Mouse (Mus musculus) v-Abl transformed pro-B cells (cell line): Measurements from ENCODE around the gene Micall2.

Experiments
- in situ Hi-C, 2 experiments: fragments of 400-800 bp; cut with MboI; formaldehyde crosslinking; loops; one replicate each; pipeline ENCODE4 v1.15.1; 2025; ENCODE audit not compliant: unreplicated experiment in 2 of 2

Gene Micall2

GRCm38 (mm10) chr5:139735677-139736503, at the start of gene Micall2:
TSS of gene Micall2 (minus strand) at chr5:139736336.
- in situ Hi-C loops: no loop called here

DNA sequence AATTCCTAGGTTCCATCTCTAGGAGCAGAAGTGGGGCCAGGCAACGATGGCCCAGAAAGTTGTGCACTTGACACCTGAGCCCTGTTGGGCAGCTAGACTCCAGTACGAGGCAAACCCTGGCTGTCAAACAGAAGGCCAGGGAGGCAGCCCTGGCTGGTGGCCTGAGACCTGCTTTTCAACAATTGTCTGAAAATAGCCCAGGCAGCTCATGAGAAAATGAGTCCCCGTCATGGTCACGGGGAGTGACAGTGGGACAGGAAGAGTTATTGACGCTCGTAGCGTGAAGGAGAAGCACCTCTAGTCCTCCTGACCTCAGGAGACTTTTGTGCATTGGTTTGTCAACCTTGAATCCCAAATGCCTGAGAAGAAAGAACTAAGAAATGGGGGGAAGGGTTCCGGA, 45.3 kb upstream of the Micall2 start:
- in situ Hi-C loops: loop anchor here in 1 of 2 experiments (25.0 kb wide), 1 partner anchor 1619 kb away; the partner anchor contains the start of genes Ap4m1, Cops6, Mcm7 and Zfp113

DNA sequence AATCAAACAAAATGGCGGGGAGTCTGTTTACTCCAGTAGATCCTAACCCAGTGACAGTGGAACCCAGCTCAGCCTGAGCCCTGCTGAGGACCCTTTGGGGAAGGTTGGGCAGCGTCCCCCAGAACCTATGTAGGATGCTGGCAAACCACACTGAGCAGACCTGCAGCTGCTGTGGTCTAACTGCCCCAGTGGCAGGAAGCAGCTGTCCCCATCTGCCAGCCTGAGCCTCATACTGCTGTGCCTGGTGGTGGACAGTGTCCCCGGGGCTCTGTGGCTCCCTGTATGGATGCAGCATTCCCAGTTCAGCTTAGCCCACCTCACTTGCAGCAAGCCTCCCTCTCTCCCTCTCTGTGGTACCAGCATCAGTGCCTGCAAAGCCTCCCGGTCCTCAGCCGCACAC, 40.8 kb upstream of the Micall2 start:
- in situ Hi-C loops: loop anchor here (5.0 to 25.0 kb wide), 4 partner anchors 40 to 1615 kb away; partner anchors contain the start of genes Ap4m1 (in 1 of the 2), Cops6 (in 1 of the 2), Gm26938 (in 1 of the 2) and Mcm7 (in 1 of the 2)

DNA sequence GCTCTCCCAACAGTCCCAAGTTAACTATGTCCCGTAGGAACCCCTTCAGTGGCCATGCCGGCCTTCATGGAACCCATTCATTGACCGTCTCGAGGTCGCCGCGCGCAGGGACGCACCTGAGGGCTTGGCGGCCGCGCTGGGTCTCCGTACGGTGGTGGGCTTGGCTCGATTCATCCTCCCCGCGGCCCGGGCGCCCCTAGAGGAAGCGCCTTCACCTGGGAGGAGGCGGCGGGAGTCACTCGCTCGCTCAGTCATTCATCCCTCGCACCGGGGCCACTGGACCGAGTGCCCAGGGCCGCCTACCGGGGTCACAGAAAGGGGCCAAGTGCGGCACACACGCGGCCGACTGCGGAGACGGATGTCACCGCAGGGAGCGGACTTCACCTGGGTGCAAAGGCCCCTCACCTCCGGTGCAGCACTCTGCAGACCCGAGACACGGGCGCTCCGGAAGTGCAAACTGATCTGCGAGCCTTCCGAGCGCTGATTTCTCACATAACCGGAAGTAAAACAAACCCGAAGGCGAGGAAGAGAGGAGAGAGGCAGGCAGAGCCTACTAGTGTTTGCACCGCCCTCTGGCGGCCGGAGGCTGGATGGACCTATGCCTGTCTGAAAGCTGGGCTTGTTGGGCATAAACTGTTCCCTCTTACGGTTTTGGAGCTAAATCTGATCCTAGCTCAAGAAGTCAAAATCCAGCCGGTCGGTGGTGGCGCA, 39.2 kb upstream of the Micall2 start, which contains the start of gene Ints1:
Ints1 (minus strand) TSS at position 459 of the 711 bp plus-strand sequence.
- in situ Hi-C loops: loop anchor here (5.0 to 25.0 kb wide), 4 partner anchors 42 to 1613 kb away; partner anchors contain the start of genes Ap4m1 (in 1 of the 2), Cops6 (in 1 of the 2), Gm26938 (in 1 of the 2) and Mcm7 (in 1 of the 2)

- in situ Hi-C loops: no loop called here
These were observed 32.1 kb upstream of the Micall2 start for GRCm38 (mm10) chr5:139768216-139768615.

GRCm38 (mm10) chr5:139764296-139764695, 28.2 kb upstream of the Micall2 start:
- in situ Hi-C loops: no loop called here

DNA sequence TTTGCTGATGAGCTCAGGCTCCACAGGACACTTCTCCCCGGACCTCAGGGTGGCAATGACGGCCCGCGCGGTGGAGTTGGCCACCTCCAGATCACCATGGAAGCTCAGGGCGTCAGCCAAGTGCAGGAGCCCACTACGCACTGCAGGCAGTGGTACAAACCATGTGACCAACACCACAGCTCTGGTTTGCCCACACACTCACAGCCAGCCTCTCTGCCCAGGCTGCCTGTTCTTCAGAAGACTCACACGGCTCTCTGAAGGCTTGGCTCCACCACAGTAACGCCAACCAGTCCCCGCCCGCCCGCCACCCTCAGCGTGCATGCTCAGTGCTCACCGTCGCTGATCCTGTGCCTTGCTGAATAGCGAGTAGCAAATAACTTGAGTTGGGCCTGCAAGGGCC, 22.0 kb upstream of the Micall2 start:
- in situ Hi-C loops: loop anchor here in 1 of 2 experiments (10.0 kb wide), 1 partner anchor 423 kb away; no protein-coding TSS in a partner anchor

DNA sequence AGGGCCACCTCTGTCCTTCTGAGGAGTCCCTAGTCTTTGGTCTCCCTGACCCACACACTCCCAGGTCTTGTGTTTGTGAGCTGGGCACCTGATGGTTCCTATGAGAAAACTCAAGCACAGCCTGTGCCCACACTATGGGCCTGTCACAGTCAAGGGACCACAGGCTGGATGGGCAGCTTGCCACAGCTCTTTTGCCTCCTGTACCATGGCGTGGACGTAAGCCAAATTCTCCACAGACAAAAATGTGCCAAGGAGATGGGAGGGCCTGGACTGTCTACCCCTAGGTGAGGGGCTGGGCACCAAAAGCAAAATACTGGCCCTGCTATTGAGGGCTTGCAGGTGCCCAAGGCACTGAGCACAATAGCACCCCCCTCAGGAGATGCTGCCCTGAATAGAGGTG, 20.4 kb upstream of the Micall2 start:
- in situ Hi-C loops: loop anchor here in 1 of 2 experiments (10.0 kb wide), 1 partner anchor 422 kb away; no protein-coding TSS in a partner anchor

GRCm38 (mm10) chr5:139756135-139756534, 20.0 kb upstream of the Micall2 start:
- in situ Hi-C loops: loop anchor here in 1 of 2 experiments (10.0 kb wide), 1 partner anchor 421 kb away; no protein-coding TSS in a partner anchor

- in situ Hi-C loops: loop anchor here in 1 of 2 experiments (10.0 kb wide), 1 partner anchor 420 kb away; no protein-coding TSS in a partner anchor
These were observed 18.6 kb upstream of the Micall2 start for GRCm38 (mm10) chr5:139754753-139755152.

DNA sequence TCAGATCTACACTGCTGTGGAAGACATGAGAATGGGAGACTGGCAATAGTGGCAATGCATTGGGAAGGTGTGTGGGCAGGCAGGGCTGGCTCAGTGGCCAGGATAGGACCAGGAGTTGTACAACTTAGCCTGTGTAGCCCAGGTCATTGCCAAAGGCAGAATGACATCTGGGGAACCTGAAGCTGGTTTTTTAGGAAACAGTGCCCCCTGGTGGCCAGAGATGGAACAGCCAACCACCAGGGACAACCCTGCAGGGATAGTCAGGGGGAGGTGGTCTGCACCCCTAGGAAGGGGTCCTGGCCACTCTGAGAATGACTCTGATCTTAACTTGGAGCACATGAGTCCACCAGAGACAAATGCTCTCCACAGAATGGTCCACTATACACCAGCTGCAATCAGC, 14.4 kb upstream of the Micall2 start:
- in situ Hi-C loops: loop anchor here in 1 of 2 experiments (10.0 kb wide), 1 partner anchor 416 kb away; no protein-coding TSS in a partner anchor

DNA sequence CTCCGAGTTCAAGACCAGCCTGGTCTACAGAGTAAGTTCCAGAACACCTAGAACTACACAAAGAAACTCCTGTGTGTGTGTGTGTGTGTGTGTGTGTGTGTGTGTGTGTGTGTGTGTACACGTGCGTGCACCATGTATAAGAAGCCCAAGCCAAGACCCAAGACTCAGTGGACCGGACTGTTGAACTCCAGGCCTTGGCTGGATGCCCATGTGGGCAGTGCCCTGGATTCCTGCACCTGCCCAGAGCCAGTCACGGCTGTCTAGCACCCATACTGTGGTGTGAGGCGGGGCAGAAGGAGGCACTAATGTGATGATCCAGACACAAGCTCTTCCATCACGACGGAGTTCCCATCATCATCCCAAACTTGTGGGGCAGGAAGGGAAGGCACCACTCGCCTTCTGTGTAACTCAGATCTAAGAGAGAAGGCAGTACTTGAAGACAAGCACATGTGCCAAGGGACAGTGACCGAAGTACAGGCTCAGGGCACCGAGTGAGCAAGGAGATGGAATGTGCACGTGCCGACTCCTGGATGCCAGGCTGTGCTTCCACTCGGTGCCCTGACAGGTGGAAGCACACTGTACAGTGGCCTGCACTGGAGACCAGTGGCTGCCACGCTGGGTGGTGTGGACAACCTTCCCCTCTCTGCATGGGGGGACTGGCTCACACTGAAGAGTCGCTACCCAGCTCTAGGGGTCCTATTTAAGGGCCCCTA, 13.4 kb upstream of the Micall2 start:
- in situ Hi-C loops: loop anchor here (5.0 to 10.0 kb wide), 4 partner anchors 37 to 415 kb away; no protein-coding TSS in a partner anchor

DNA sequence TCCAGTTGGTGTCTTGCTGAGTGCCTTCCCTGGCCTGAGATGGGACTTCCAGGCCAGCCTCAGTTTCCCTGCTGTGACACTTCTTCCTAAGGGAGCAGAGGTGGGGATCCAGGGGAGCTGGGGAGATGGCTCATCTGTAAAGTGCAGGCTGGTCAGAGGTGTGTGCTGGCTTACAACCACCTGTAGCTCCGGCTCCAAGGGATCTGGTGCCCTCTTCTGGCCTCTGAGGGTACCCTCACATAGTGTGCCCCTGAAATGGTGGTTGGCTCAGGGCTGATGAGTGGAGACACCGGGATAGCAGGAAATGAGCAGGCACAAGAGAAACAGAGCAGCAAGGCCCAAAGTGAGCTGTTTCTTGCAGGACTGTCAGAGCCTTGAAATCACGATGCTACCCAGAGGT, 9.6 kb upstream of the Micall2 start:
- in situ Hi-C loops: loop anchor here (5.0 to 10.0 kb wide), 3 partner anchors 33 to 381 kb away; no protein-coding TSS in a partner anchor

GRCm38 (mm10) chr5:139742640-139743039, 6.5 kb upstream of the Micall2 start:
- in situ Hi-C loops: loop anchor here (10.0 kb wide), 1 partner anchor 378 kb away; no protein-coding TSS in a partner anchor

- in situ Hi-C loops: no loop called here
These were observed 2.6 kb upstream of the Micall2 start for GRCm38 (mm10) chr5:139738592-139739315.

DNA sequence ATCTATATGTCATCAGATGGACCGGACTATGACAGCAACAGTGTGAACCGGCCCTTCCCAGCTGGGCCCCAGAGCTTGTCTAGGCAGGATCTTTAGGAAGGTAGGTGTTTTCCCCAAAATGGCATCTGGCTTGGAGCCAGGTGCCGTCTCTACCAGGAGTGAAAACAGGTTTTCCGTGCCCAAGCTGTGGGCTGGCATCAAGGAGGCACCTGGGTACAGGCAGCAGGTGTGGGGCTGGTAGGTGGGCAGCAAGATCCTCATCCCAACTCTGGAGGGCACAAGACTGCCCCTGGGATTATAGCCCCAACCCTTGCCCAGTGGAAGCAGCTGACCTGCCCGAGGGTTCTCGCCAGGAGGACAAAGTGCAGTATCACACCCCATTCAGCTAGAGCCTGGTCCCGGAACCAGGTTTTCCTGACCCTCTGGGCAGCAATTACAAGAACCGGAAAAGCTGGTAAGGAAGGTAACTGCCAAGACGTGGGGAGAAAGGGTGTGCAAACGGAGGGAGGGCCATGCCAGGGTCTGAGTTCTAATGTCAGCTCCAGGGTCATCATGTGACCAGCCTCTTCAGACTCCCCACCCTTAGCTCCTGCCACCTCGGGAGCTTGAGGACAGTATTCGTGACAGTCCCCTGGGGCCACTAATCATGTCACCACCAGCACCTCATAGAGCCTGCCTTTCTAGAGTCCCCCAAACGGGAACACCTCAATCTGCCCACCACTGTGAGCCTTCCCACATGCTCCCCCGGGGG, 1.9 kb upstream of the Micall2 start:
- in situ Hi-C loops: no loop called here

DNA sequence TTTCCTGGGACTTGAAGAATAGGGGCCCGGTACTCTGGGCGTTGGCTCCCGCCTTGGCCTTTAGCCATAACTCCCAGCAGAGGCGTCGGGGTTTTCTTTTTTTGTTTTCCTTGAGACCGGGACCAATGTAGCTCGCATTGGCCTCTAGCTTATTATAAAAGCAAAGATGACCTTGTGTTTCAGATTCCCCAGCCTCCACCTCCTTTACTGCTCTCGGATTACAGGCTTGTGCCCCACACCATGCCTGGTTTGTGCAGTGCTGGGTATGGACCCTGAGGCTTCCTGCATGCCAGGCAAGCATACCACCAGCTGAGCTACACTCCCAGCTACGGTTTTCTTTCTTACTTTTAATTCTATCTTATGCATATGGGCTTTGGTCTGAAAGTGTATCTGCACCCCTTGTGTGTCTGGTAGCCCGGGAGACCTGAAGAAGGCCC, 386 bp upstream of the Micall2 start:
- in situ Hi-C loops: no loop called here

- in situ Hi-C loops: no loop called here
These were observed 1.4 kb downstream of the Micall2 start for GRCm38 (mm10) chr5:139734746-139735145.
